Mouse (Mus musculus) stomach, postnatal 0 days (tissue): ENCODE measurements around the gene Sp100. TPM values are rescaled to one million over a fixed set of nuclear protein-coding genes. Genes with fewer than 3 reads are reported as not detected.
"Not testable (repeated sequence)": the region's sequence is repeated elsewhere in the genome, so short reads cannot be mapped to it uniquely, and the experiment has no call there.

Source experiments
- ATAC-seq: fragments of 200-750 bp; cut with Nextera tagmentation; 2 replicates; pipeline ENCODE4 v1.8.0; 2017; ENCODE audit not compliant: low FRiP score, low TSS enrichment
- DNase-seq: peaks from one replicate; pipeline ENCODE4 v3.0.0-alpha.2; 2016; ENCODE audit warnings: low spot score
- H3K27ac ChIP-seq: fragments of 300-500 bp; sonication (generic); replicated peaks from 2 replicates; pipeline ENCODE4 v1.5.1; 2014; ENCODE audit warnings: mild to moderate bottlenecking, control low read depth
- H3K27me3 ChIP-seq: fragments of 300-500 bp; sonication (generic); 2 replicates; pipeline ENCODE4 v1.6.1; 2014; ENCODE audit warnings: low read length; ENCODE audit not compliant: control insufficient read depth, insufficient read depth
- H3K36me3 ChIP-seq: fragments of 300-500 bp; sonication (generic); 2 replicates; pipeline ENCODE4 v1.6.1; 2014; ENCODE audit warnings: low read length, mixed read lengths; ENCODE audit not compliant: control insufficient read depth, insufficient read depth
- H3K4me1 ChIP-seq: fragments of 300-500 bp; sonication (generic); replicated peaks from 2 replicates; pipeline ENCODE4 v1.6.1; 2014; ENCODE audit warnings: antibody characterized with exemption; ENCODE audit not compliant: control insufficient read depth, insufficient read depth
- H3K4me2 ChIP-seq: fragments of 300-500 bp; sonication (generic); replicated peaks from 2 replicates; pipeline ENCODE4 v1.6.1; 2014; ENCODE audit warnings: low read depth, mild to moderate bottlenecking, control low read depth, moderate library complexity
- H3K4me3 ChIP-seq: fragments of 300-500 bp; sonication (generic); 2 replicates; pipeline ENCODE4 v1.5.1; 2014; ENCODE audit warnings: low read depth, low read length, control low read depth
- H3K9ac ChIP-seq: fragments of 300-500 bp; sonication (generic); 2 replicates; pipeline ENCODE4 v1.6.1; 2014; ENCODE audit warnings: mild to moderate bottlenecking, low read length, control low read depth, mixed read lengths
- H3K9me3 ChIP-seq: fragments of 300-500 bp; sonication (generic); 2 replicates; pipeline ENCODE4 v1.6.1; 2016; ENCODE audit warnings: low read length; ENCODE audit not compliant: control insufficient read depth
- CTCF ChIP-seq: IDR thresholded peaks from 2 replicates; pipeline ENCODE4 v1.5.1; 2016; ENCODE audit warnings: antibody characterized with exemption, low read depth, mild to moderate bottlenecking, moderate library complexity
- EP300 ChIP-seq: optimal IDR thresholded peaks from 2 replicates; pipeline ENCODE3; 2016; ENCODE audit warnings: antibody characterized with exemption
- WGBS: fragments of 180-500 bp; shearing (Covaris S2); extraction: QIAGEN DNeasy Blood & Tissue Kit; methylation state at CpG from one replicate; pipeline ENCODE4 v1.1.7; 2014; 5-methylcytosine and 5-hydroxymethylcytosine counted together
- polyA plus RNA-seq: library from polyadenylated mRNA; unstranded; fragments of >200 nt; fragmentation: Nextera tagmentation; extraction: Ambion mirVana; gene quantifications from 2 replicates; pipeline ENCODE4 v1.2.1, GENCODE M21; 2015

Gene Sp100
- polyA plus RNA-seq, 1 experiment from 2014 or later = 3.0 TPM

GRCm38 (mm10) chr1:85618689-85619088 lies 31.1 kb upstream of the Sp100 start:
- H3K4me1 ChIP-seq, H3K27me3 ChIP-seq, DNase-seq, H3K27ac ChIP-seq, H3K36me3 ChIP-seq, H3K4me3 ChIP-seq, H3K9me3 ChIP-seq, H3K9ac ChIP-seq, H3K4me2 ChIP-seq, ATAC-seq: not testable (repeated sequence)
- 38% methylated on average over 1 of the region's 1 CpGs for WGBS

- H3K9me3 ChIP-seq, H3K36me3 ChIP-seq, H3K4me3 ChIP-seq, ATAC-seq, H3K4me2 ChIP-seq, H3K27ac ChIP-seq, H3K9ac ChIP-seq, H3K4me1 ChIP-seq, DNase-seq, H3K27me3 ChIP-seq: not testable (repeated sequence)
- 60% methylated on average over 3 of the region's 3 CpGs for WGBS
Observed at GRCm38 (mm10) chr1:85636936-85637335, 12.9 kb upstream of the Sp100 start.

GRCm38 (mm10) chr1:85638144-85638543 lies 11.6 kb upstream of the Sp100 start:
- not testable (repeated sequence) for H3K4me2 ChIP-seq, DNase-seq, H3K4me3 ChIP-seq, H3K9me3 ChIP-seq, H3K27ac ChIP-seq, H3K9ac ChIP-seq, ATAC-seq, H3K27me3 ChIP-seq, H3K36me3 ChIP-seq, H3K4me1 ChIP-seq
- 81% methylated on average over 4 of the region's 4 CpGs for WGBS

GRCm38 (mm10) chr1:85650524-85650923 lies 736 bp downstream of the Sp100 start:
- not testable (repeated sequence) for H3K27me3 ChIP-seq, ATAC-seq, H3K27ac ChIP-seq, H3K9ac ChIP-seq, H3K9me3 ChIP-seq, H3K36me3 ChIP-seq, DNase-seq, H3K4me3 ChIP-seq, H3K4me2 ChIP-seq, H3K4me1 ChIP-seq
- 75% methylated on average over 3 of the region's 5 CpGs for WGBS

- not testable (repeated sequence) for H3K27me3 ChIP-seq, H3K36me3 ChIP-seq, H3K4me3 ChIP-seq, H3K4me2 ChIP-seq, ATAC-seq, H3K27ac ChIP-seq, H3K9me3 ChIP-seq, H3K9ac ChIP-seq, H3K4me1 ChIP-seq, DNase-seq
- WGBS = 78% methylated on average over 13 of the region's 13 CpGs
Observed at GRCm38 (mm10) chr1:85651770-85652275, 2.0 kb downstream of the Sp100 start.

- WGBS = 93% methylated on average over 2 of the region's 2 CpGs
- H3K4me3 ChIP-seq, H3K27ac ChIP-seq, H3K4me2 ChIP-seq, H3K9ac ChIP-seq, DNase-seq, H3K9me3 ChIP-seq, H3K36me3 ChIP-seq, H3K4me1 ChIP-seq, H3K27me3 ChIP-seq, ATAC-seq: not testable (repeated sequence)
Observed at GRCm38 (mm10) chr1:85657211-85657610, 7.4 kb downstream of the Sp100 start.

- TF ChIP-seq EP300 (no peak), CTCF (no peak)
- no peak overlapping the region for H3K4me3 ChIP-seq
- DNase-seq = no peak
Observed at GRCm38 (mm10) chr1:85664266-85664665, 14.5 kb downstream of the Sp100 start.

More at GRCm38 (mm10) chr1:85664266-85664665, 14.5 kb downstream of the Sp100 start:
- no peak for ATAC-seq
- Histone ChIP-seq H3K27me3 (no peaks in the 10 kb centered on the region), H3K4me2 (no peak overlapping the region), H3K36me3 (no peaks in the 10 kb centered on the region), H3K9me3 (no peaks in the 10 kb centered on the region), H3K27ac (no peak overlapping the region), H3K4me1 (no peaks in the 10 kb centered on the region), H3K9ac (no peak overlapping the region)
